26 mouse cellular contexts compared by ENCODE assay signal in genomic region chr16:24173783-24174518, GRCm38 (mm10).
A peak's percentile ranks its signal among the peaks of the same experiment; 100 is the strongest.
DNase-seq lines count a peak whose midpoint lies in the region; ATAC-seq and TF ChIP-seq lines count a peak whose summit lies in the region.
"Had no signal": no experiment of that assay in that cellular context is flagged by ENCODE, and none has a peak within 500 bp of the region (broad histone marks: within the 10 kb centered on the region; RNA-seq: fewer than 3 reads in every experiment).

No protein-coding gene starts in this region.

- no peaks in the 10 kb centered on the region for H3K36me3 ChIP-seq in kidney, embryonic 16.5 days (ENCODE audit: insufficient read depth, low read length)
- no peaks in the 10 kb centered on the region for H3K36me3 ChIP-seq in kidney, embryonic 14.5 days (ENCODE audit: control insufficient read depth, insufficient read depth, low read length)
- H3K36me3 ChIP-seq in myocyte (ENCODE audit: control insufficient read depth, insufficient read depth): no peaks in the 10 kb centered on the region
- H3K36me3 ChIP-seq: embryonic facial prominence, embryonic 10.5 days; embryonic facial prominence, embryonic 13.5 days; forebrain, embryonic 12.5 days; forebrain, embryonic 15.5 days; heart, embryonic 12.5 days; heart, embryonic 15.5 days; hindbrain, embryonic 10.5 days; hindbrain, embryonic 13.5 days had no signal

- no peak overlapping the region for H3K4me3 ChIP-seq in kidney, embryonic 16.5 days (ENCODE audit: low read length)
- H3K4me3 ChIP-seq in kidney, embryonic 14.5 days (ENCODE audit: low read length): no peak overlapping the region
- no peak overlapping the region for H3K4me3 ChIP-seq in myocyte
- H3K4me3 ChIP-seq: embryonic facial prominence, embryonic 10.5 days; embryonic facial prominence, embryonic 13.5 days; erythroblast, embryonic 14.5 days; forebrain, embryonic 12.5 days; forebrain, embryonic 15.5 days; heart, embryonic 12.5 days; heart, embryonic 15.5 days; hindbrain, embryonic 10.5 days; hindbrain, embryonic 13.5 days had no signal

- H3K79me2 ChIP-seq in myocyte (ENCODE audit: control insufficient read depth, insufficient read depth): no peaks in the 10 kb centered on the region

- peak; percentile 42; the same call in 1 of the 2 replicates for ATAC-seq in kidney, embryonic 16.5 days (ENCODE audit: low FRiP score, low TSS enrichment)
- no peak for ATAC-seq in kidney, embryonic 14.5 days (ENCODE audit: low FRiP score, low TSS enrichment)
- ATAC-seq: activated CD4-positive, CD25-positive, alpha-beta regulatory T cell, adult 4 months; forebrain, embryonic 15.5 days; hindbrain, embryonic 16.5 days; intestine, embryonic 16.5 days had no signal

- no peak overlapping the region for H3K27ac ChIP-seq in kidney, embryonic 16.5 days (ENCODE audit: low read length)
- H3K27ac ChIP-seq in kidney, embryonic 14.5 days (ENCODE audit: low read depth, low read length): no peak overlapping the region
- H3K27ac ChIP-seq: embryonic facial prominence, embryonic 10.5 days; embryonic facial prominence, embryonic 13.5 days; forebrain, embryonic 12.5 days; forebrain, embryonic 15.5 days; heart, embryonic 15.5 days; hindbrain, embryonic 10.5 days; hindbrain, embryonic 13.5 days had no signal

- intact Hi-C loops in left cerebral cortex, postnatal 36 days (cut with DNase I): no loop called here

- H3K4me1 ChIP-seq in kidney, embryonic 16.5 days (ENCODE audit: insufficient read depth, low read length): no peaks in the 10 kb centered on the region
- no peaks in the 10 kb centered on the region for H3K4me1 ChIP-seq in kidney, embryonic 14.5 days (ENCODE audit: control insufficient read depth, insufficient read depth, low read length)
- H3K4me1 ChIP-seq: embryonic facial prominence, embryonic 10.5 days; embryonic facial prominence, embryonic 13.5 days; forebrain, embryonic 12.5 days; forebrain, embryonic 15.5 days; hindbrain, embryonic 10.5 days had no signal

- H3K9me3 ChIP-seq in kidney, embryonic 16.5 days (ENCODE audit: low read length): no peaks in the 10 kb centered on the region
- H3K9me3 ChIP-seq in kidney, embryonic 14.5 days (ENCODE audit: control insufficient read depth, low read length): no peaks in the 10 kb centered on the region
- H3K9me3 ChIP-seq: embryonic facial prominence, embryonic 10.5 days; embryonic facial prominence, embryonic 13.5 days; forebrain, embryonic 12.5 days; forebrain, embryonic 15.5 days; heart, embryonic 12.5 days; heart, embryonic 15.5 days; hindbrain, embryonic 10.5 days; hindbrain, embryonic 13.5 days had no signal

- H3K9ac ChIP-seq in kidney, embryonic 16.5 days (replicated peaks; ENCODE audit: low read length): no peak overlapping the region
- H3K9ac ChIP-seq in kidney, embryonic 14.5 days (ENCODE audit: low read depth, low read length): no peak overlapping the region
- H3K9ac ChIP-seq: embryonic facial prominence, embryonic 13.5 days; forebrain, embryonic 12.5 days; forebrain, embryonic 15.5 days; heart, embryonic 12.5 days; heart, embryonic 15.5 days; hindbrain, embryonic 13.5 days had no signal

- no peaks in the 10 kb centered on the region for H3K27me3 ChIP-seq in kidney, embryonic 16.5 days (ENCODE audit: insufficient read depth, low read length)
- H3K27me3 ChIP-seq in kidney, embryonic 14.5 days (ENCODE audit: control insufficient read depth, insufficient read depth, low read length): no peaks in the 10 kb centered on the region
- no peaks in the 10 kb centered on the region for H3K27me3 ChIP-seq in myocyte (ENCODE audit: control insufficient read depth, insufficient read depth, insufficient read length)
- H3K27me3 ChIP-seq: embryonic facial prominence, embryonic 13.5 days; forebrain, embryonic 12.5 days; forebrain, embryonic 15.5 days; heart, embryonic 15.5 days; hindbrain, embryonic 13.5 days had no signal

- no peak overlapping the region for H3K4me2 ChIP-seq in kidney, embryonic 16.5 days (replicated peaks; ENCODE audit: low read depth, low read length)
- no peak overlapping the region for H3K4me2 ChIP-seq in kidney, embryonic 14.5 days (replicated peaks; ENCODE audit: low read depth, low read length)
- H3K4me2 ChIP-seq in myocyte (ENCODE audit: low read depth): peak overlapping the region; percentile 60
- H3K4me2 ChIP-seq: embryonic facial prominence, embryonic 13.5 days; forebrain, embryonic 12.5 days; forebrain, embryonic 15.5 days; heart, embryonic 12.5 days; heart, embryonic 15.5 days; hindbrain, embryonic 13.5 days had no signal

- DNase-seq in cerebellum, adult 11-12 months: peak; percentile 8
- DNase-seq in cerebellum, postnatal 14 days: no peak
- DNase-seq in left cerebral cortex, postnatal 36 days (ENCODE audit: low spot score in 2 of 2): no peak
- DNase-seq: adrenal gland, adult 8-10 months; B cell, adult 2 months; cerebellum, adult 9-11 months; cerebellum, postnatal 36 days; embryo, embryonic 11 days; gastrocnemius, postnatal 36 days; heart, postnatal 10 days; heart, postnatal 36 days had no signal

- H3ac ChIP-seq in myocyte (ENCODE audit: control insufficient read depth, insufficient read length): no peak overlapping the region

- 78% methylated on average over 5 of the region's 5 CpGs for WGBS in kidney, embryonic 16.5 days
- 73% methylated on average over 5 of the region's 5 CpGs for WGBS in kidney, embryonic 14.5 days

- no peak for TF ChIP-seq POLR2A in myocyte (IDR thresholded peaks at IDR 0.05; ENCODE audit: insufficient read length, low read depth)

TF ChIP-seq in myocyte, 11 proteins besides CTCF, POLR2A, EP300 and RAD21:
- TF ChIP-seq MYOD1 (IDR thresholded peaks at IDR 0.05; ENCODE audit: control insufficient read depth in 1 of 3, insufficient read length in 2 of 3, low read depth in 2 of 3): no peak
